Mouse (Mus musculus) spleen, postnatal 36 days (tissue): Measurements from ENCODE around the gene Cttnbp2.

Experiments used
- DNase-seq, 2 experiments: peaks; one replicate each; pipeline ENCODE4 v3.0.0; 2022; ENCODE audit warnings: low spot score in 2 of 2, mixed read lengths in 1 of 2

Cttnbp2 gene

GRCm38 (mm10) chr6:18467777-18468176 is 46.9 kb downstream of the Cttnbp2 start:
- no peak for DNase-seq

GRCm38 (mm10) chr6:18466227-18466626 is 48.4 kb downstream of the Cttnbp2 start:
- no peak for DNase-seq

GRCm38 (mm10) chr6:18465626-18466025 is 49.0 kb downstream of the Cttnbp2 start:
- no peak for DNase-seq

GRCm38 (mm10) chr6:18459657-18460056 is 55.0 kb downstream of the Cttnbp2 start:
- no peak for DNase-seq

GRCm38 (mm10) chr6:18450551-18451193 is 64.0 kb downstream of the Cttnbp2 start:
- DNase-seq: no peak

DNA sequence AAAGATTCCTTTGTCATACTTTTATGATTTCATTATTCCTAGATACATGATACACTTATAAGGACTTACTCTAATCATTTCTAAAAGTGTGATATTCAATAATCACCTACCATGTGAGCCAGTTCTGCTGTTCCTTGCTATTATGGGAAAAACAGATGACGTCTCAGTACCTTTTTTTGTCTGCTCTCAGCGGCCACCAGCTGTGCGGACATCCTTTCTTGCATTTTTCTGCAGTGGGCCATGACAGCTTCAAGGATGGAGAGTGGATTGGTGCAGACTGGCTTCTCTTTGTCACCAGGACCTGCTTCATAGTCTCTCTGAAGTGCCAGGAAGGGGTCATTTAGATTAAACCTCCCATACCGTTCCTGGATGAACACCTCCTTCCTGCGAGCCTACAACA is 66.6 kb downstream of the Cttnbp2 start:
- DNase-seq: no peak

- no peak for DNase-seq
These were observed 67.7 kb downstream of the Cttnbp2 start for GRCm38 (mm10) chr6:18446917-18447316.

- DNase-seq: no peak
These were observed 68.3 kb downstream of the Cttnbp2 start for GRCm38 (mm10) chr6:18446359-18446758.

DNA sequence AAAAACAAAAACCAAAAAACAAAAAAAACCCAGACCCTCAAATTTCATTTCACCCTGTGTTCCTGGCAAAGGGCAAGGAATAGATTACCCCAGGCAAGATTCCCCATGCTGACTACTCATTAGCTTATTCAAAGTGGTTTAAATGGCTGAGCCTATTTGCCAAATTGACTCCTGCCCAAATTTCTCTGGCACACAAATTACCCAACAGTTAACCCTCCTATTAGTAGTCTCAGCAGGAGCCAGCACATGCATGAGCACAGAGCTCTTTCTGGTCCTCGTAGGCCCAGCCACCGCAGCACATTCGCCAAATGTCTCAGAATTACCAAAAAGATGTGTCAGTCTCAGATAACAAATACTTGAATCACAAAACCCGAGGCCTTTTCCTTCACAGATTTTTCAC is 68.9 kb downstream of the Cttnbp2 start:
- no peak for DNase-seq

GRCm38 (mm10) chr6:18442303-18442702 is 72.3 kb downstream of the Cttnbp2 start:
- no peak for DNase-seq

DNA sequence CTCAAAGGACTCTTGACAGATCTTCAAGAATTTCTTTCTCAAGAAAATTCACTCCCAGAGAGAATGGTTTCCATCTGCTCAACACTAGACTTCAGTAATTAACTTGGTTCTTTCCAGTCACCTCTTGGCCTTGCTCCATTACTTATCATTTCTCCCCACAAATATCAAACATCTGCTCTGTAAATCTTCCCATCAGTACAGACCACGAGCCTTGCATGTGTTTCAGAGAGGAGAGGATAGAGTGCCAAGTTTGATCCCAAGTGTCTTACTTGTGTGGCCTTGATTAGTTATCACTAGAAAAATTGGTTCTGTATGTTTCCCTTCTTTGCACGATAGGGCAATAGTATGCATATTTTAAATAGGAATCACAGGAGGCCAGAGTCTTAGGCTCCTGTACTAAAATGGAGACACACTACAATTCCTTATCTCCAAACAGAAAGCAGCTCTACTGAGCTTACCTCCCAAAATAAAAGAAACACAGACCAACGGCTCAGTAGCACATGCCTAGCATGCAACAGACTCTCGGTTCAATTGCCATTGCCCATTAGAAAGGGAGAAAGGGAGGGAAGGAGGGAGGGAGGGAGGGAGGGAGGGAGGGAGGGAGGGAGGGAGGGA is 73.6 kb downstream of the Cttnbp2 start:
- DNase-seq: no peak

DNA sequence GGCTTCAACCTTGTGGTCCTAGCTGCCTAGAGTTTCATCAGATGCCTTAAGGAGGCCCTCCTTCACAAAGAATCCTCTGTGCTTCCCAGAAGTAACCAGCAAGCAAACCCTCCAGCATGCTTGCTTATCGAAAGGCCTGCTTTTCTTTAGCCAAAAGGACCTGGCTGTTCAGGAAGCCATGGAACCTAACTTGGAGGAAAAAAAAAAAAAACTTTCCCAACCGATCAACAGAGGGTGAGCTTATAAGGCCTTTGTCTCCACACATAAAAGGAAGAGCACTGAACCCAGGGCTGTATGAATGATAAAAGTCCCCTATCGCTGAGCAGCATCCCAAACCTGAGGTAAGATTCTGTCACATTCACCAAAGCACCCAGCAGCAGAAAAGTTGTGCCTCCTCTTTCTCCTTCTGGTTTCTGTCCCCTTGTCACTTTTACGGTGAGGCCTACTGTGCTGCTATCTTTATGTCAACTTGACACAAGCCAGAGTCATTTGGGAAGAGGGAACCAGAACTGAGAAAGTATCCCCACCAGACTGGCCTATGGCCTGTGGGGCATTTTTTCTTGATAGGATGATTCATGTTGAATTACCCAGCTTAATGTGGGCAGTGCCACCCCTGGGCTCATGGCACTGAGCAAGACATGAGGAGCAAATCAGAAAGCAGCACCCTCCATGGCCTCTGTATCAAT is 78.4 kb downstream of the Cttnbp2 start:
- no peak for DNase-seq

DNA sequence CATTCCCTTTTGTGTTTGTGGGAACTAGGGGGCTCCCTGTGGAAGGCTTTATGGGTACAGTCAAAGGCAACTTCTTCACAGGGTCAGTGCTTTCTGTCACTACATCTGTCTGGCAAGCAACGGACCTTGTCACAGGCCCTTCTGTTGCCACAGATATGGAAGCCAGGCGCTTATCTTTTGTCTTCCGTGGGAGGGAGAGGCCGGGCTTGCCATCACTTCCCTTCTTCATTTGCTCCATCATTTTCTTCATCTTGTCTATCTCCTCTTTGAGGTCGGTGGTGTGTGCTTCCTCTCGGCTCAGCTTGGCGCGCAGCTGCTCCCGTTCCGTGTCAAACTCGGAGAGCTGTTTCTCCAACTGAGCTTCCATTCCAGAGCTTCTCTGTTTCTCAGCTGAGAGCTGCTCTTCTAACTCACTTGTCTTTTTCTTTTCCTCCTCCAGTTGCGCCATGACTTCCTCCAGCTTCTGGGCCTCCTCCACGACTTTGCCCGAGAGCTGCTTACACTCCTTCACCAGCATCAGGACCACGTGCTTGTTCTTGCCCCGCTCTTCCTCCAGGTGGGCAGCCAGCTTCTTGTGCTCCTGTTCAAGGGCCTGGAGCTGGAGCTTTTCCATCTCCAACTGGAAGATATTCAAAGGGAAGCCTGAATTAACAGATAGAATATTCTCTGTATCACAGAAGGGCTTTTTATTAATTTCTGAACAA is 79.7 kb downstream of the Cttnbp2 start:
- DNase-seq: peak; percentile 22 to 49

- no peak for DNase-seq
These were observed 80.3 kb downstream of the Cttnbp2 start for GRCm38 (mm10) chr6:18434355-18434754.

DNA sequence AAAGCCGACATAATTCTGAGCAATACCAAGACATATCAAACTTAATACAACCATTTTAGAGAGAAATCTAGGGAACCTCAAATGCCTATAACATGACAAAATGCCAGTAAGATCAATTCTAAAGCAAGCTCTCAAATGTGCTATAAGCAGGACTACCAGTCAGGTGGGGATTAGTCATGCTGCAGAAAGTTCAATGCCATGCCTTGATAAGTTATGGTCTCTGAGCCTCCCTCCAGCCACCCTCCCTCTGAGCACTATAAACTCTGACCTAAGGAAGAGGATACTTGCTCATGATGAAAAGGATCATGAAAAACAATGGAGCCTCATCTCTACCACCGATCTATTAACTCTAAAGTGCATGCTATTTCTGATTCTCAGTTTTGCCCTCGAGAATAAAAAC is 82.3 kb downstream of the Cttnbp2 start:
- no peak for DNase-seq

DNA sequence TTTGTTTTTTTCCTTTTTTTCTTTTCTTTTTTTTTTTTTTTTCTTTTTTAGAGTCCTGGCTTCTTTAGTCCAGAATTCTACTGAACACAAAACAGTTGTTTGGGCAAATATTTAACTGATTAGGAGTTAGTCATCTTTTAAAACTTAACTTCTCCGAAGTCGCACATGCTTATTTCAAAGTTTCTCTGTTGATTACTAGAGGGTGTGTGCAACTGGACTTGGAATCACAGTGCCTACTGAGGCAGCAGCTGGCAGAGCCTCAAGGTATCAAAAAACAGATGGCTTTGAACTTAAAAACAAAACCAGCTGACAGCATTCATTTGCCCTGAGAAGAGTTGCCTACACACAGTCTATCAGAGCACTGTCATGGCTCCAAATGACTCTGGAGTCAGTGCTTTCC is 82.8 kb downstream of the Cttnbp2 start:
- DNase-seq: no peak

GRCm38 (mm10) chr6:18430062-18430461 is 84.6 kb downstream of the Cttnbp2 start:
- no peak for DNase-seq

- DNase-seq: no peak
These were observed 89.8 kb downstream of the Cttnbp2 start for GRCm38 (mm10) chr6:18424822-18425221.

DNA sequence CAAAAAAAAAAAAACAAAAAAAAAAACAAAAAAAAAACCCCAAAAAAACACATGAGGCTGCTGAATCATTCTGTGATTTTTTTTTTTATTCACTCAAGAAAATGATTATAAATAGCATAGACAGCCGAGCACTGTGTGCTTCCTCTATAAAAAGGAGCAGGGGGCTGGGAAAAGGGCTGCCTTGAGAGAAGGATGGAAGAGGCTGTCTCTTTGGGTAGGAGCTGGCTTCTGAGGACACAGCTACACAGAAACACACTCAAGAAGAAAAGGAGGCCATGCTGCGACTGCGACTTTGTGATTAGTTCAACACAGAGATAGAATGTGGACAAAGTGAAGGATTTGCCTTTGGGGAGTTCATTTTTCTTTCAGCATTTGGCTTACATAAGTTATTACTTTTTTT is 90.3 kb downstream of the Cttnbp2 start:
- DNase-seq: no peak

DNA sequence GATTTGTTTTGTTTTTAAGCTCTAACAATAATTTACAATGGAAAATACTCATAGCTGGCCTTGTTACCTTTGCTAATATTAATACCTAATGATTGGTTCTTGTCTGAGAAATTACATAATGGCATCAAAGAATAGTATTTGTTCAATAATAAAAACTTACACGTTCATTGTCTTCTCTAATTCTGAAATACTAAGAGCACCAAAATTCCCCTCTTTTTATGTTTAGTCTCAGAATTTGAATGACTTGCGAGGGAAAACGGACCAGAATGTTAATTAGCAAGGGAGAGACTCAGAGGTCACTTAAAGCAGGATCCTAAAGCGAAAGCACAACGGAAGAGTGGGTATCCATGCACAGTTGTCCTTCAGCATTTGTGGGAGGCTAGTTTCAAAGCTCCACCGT is 91.5 kb downstream of the Cttnbp2 start:
- DNase-seq: no peak

DNA sequence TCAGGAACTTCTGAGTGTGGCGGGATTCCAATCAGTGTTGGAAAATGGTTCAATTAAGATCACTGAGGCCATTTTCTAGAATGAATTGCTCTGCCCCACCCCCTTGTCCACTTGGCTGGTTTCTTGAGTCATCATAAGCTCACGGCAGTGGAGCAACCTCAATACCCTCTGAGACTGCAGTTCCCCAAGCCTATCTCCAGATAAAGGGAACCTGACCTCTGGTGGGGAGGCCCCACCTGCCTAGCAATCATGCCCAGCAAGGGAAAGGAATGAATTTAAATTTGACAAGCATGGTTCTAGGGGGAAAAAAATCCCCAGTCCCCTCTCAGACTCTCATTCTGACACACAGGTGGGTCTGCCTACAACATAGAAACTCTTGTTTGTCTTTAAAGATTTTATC is 93.1 kb downstream of the Cttnbp2 start:
- DNase-seq: no peak

DNA sequence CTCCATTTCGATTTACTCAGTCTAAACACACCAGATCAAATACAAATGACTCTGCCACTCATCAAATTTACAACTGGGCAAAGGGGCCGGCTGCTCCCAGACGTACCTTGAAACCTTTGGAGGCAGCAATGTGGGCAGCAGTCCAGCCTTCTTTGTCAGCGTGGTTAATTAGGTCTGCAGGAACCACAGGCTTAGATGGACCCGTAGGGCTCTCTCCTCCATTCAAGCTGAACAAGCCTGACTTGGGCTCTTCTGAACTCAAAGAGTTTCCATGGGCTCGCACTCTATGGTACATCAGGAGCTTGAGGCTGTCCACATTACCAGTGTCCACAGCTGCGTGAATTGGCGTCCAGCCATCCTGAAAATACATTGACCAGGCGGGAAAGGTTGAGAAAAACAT is 94.0 kb downstream of the Cttnbp2 start:
- DNase-seq: no peak
